Mouse (Mus musculus): ENCODE data around the gene 1700025G04Rik.

- TF ChIP-seq POLR2A (IDR thresholded peaks at IDR 0.05; ENCODE audit: low read depth, low read length) = no peak
- no peak for TF ChIP-seq USF2 (conservative IDR thresholded peaks at IDR 0.05; ENCODE audit: low read depth, low read length)
- TF ChIP-seq SMC3 (IDR thresholded peaks at IDR 0.05; ENCODE audit: low read depth, low read length) = no peak
- TF ChIP-seq HCFC1 (IDR thresholded peaks at IDR 0.05; ENCODE audit: low read depth, low read length) = no peak
- no peak for TF ChIP-seq TCF12 (IDR thresholded peaks at IDR 0.05; ENCODE audit: low read depth, low read length)
- no peak for TF ChIP-seq MAX (IDR thresholded peaks at IDR 0.05; ENCODE audit: low read length)
- TF ChIP-seq CTCF (conservative IDR thresholded peaks at IDR 0.05 in 1 of 2, IDR thresholded peaks at IDR 0.05 in 1 of 2; ENCODE audit: low read depth in 2 of 2, low read length in 2 of 2) = no peak
- no peak for TF ChIP-seq MXI1 (IDR thresholded peaks at IDR 0.05; ENCODE audit: low read depth, low read length)
- TF ChIP-seq EP300 (IDR thresholded peaks at IDR 0.05; ENCODE audit: low read length) = no peak
- no peak for TF ChIP-seq PAX5 (IDR thresholded peaks at IDR 0.05; ENCODE audit: low read length)
- no peak for TF ChIP-seq ZMIZ1 (IDR thresholded peaks at IDR 0.05; ENCODE audit: low read depth, low read length)
Observed at GRCm38 (mm10) chr1:151848286-151848685, 241.6 kb downstream of the 1700025G04Rik start.
